Mouse (Mus musculus): ENCODE measurements around the gene Setd5. TPM values are rescaled to one million over a fixed set of nuclear protein-coding genes. Genes with fewer than 3 reads are reported as not detected.

The Setd5 gene
- polyA plus RNA-seq, 2 experiments: 90.2 to 93.8 TPM

- Histone ChIP-seq H3K27ac (replicated peaks; ENCODE audit: low read depth, low read length) (no peak overlapping the region), H3K9ac (ENCODE audit: low read depth, low read length, severe bottlenecking) (no peak overlapping the region), H3K4me3 (replicated peaks; ENCODE audit: low read length) (no peak overlapping the region), H3K4me2 (replicated peaks; ENCODE audit: low read depth, low read length, severe bottlenecking) (no peak overlapping the region), H3K27me3 (ENCODE audit: control insufficient read depth, insufficient read depth, low read length) (no peaks in the 10 kb centered on the region), H3K36me3 (ENCODE audit: control insufficient read depth, insufficient read depth, low read length) (no peaks in the 10 kb centered on the region), H3K9me3 (ENCODE audit: control insufficient read depth, low read length) (no peaks in the 10 kb centered on the region), H3K4me1 (ENCODE audit: control insufficient read depth, insufficient read depth, low read length) (no peaks in the 10 kb centered on the region)
- DNase-seq (ENCODE audit: low spot score) (no peak), ATAC-seq (ENCODE audit: low FRiP score, low read depth) (no peak)
- TF ChIP-seq POLR2A (IDR thresholded peaks at IDR 0.05; ENCODE audit: borderline replicate concordance, extremely low read depth, insufficient read depth, insufficient read length): no peak
- 75% methylated on average over 3 of the region's 3 CpGs for WGBS
Measured at GRCm38 (mm10) chr6:113032121-113032520, 45.0 kb upstream of the Setd5 start.

DNA sequence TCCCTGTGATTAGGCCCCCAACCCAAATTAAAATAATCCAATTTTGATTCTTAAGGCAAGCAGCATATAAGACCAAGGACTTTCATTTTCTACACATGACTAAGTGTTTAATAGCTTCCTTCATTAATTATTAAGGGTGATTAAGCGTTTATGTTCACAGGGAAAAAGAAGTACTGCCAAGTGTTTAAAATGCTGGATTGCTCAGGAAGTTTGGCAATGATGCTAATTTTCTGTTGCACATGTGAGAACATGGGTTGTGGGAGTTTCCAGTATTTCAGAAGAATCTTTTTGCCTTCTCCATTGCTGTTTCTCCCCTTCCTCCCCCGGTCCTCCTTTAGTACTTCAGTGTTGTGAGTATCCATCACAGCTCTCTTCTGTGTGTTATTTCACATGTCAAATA, 44.0 kb upstream of the Setd5 start:
- no peak overlapping the region for H3K4me2 ChIP-seq (replicated peaks; ENCODE audit: low read depth, low read length, severe bottlenecking)
- ATAC-seq (ENCODE audit: low FRiP score, low read depth) (no peak), DNase-seq (ENCODE audit: low spot score) (no peak)
- no peak overlapping the region for H3K9ac ChIP-seq (ENCODE audit: low read depth, low read length, severe bottlenecking)
- H3K27me3 ChIP-seq (ENCODE audit: control insufficient read depth, insufficient read depth, low read length): no peaks in the 10 kb centered on the region
- 82% methylated on average over 2 of the region's 2 CpGs for WGBS
- H3K27ac ChIP-seq (replicated peaks; ENCODE audit: low read depth, low read length): no peak overlapping the region
- H3K36me3 ChIP-seq (ENCODE audit: control insufficient read depth, insufficient read depth, low read length): no peaks in the 10 kb centered on the region
- no peak overlapping the region for H3K4me3 ChIP-seq (replicated peaks; ENCODE audit: low read length)
- 0 out of 2 replicates have a peak, but pooled peaks cover 3% of the 10 kb centered on the region for H3K4me1 ChIP-seq (ENCODE audit: control insufficient read depth, insufficient read depth, low read length)
- no peaks in the 10 kb centered on the region for H3K9me3 ChIP-seq (ENCODE audit: control insufficient read depth, low read length)
- TF ChIP-seq POLR2A (IDR thresholded peaks at IDR 0.05; ENCODE audit: borderline replicate concordance, extremely low read depth, insufficient read depth, insufficient read length): no peak

DNA sequence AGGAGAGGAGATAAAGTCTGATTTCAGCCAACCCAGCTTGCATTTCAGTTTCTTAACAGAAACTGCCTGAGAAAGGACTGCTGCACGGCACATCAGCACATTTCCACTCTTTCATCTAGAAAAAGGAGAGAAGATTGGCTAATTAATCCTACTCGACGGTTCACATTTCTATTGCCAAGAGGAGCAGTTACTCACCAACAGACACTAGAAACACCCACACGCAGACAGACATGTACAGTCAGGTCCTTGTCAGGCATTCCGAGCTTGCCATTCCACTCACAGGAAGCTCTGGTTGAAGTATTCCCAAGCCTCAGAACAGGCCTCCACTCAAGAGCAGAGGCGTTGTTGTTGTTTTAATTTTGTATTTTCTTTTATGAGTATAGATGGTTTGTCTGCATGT, 42.7 kb upstream of the Setd5 start:
- TF ChIP-seq POLR2A (IDR thresholded peaks at IDR 0.05; ENCODE audit: borderline replicate concordance, extremely low read depth, insufficient read depth, insufficient read length): no peak
- ATAC-seq (ENCODE audit: low FRiP score, low read depth) (no peak), DNase-seq (ENCODE audit: low spot score) (no peak)
- 76% methylated on average over 6 of the region's 6 CpGs for WGBS
- no peaks in the 10 kb centered on the region for H3K9me3 ChIP-seq (ENCODE audit: control insufficient read depth, low read length)
- H3K4me2 ChIP-seq (replicated peaks; ENCODE audit: low read depth, low read length, severe bottlenecking): no peak overlapping the region
- H3K4me1 ChIP-seq (ENCODE audit: control insufficient read depth, insufficient read depth, low read length): 0 out of 2 replicates have a peak, but pooled peaks cover 3% of the 10 kb centered on the region
- H3K27ac ChIP-seq (replicated peaks; ENCODE audit: low read depth, low read length): no peak overlapping the region
- no peaks in the 10 kb centered on the region for H3K27me3 ChIP-seq (ENCODE audit: control insufficient read depth, insufficient read depth, low read length)
- no peak overlapping the region for H3K4me3 ChIP-seq (replicated peaks; ENCODE audit: low read length)
- no peaks in the 10 kb centered on the region for H3K36me3 ChIP-seq (ENCODE audit: control insufficient read depth, insufficient read depth, low read length)
- no peak overlapping the region for H3K9ac ChIP-seq (ENCODE audit: low read depth, low read length, severe bottlenecking)

DNA sequence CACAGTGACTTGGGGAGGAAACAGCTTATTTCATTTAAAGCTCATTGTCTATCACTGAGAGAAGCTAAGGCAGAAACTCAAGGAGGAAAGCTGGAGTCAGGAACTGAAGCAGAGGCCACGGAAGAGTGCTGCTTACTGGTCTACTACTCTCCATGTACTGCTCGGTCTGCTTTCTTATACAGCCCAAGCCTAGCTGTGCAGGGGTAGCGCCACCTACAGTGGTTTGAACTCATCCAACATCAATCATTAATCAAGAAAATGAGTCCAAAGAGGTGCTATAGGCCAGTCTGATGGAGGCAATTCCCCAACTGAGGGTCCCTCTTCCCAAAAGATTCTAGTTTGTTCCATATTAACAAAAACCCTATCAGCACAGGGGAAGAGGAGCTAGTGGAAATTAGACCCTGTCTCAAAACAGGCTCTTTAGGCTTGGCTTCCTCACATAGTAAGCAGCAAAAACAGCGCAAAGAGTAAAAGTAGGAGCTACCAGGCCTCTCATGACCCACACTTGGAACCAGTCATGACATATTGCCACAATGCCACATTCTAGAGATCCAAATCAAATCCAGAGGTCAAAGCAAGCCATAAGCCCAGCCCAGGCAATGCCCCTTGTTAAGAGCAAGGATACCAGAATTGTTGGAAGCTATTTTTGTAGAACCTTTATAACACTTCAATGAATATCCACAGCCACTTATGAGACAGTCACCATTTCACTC, 40.5 kb upstream of the Setd5 start:
- no peaks in the 10 kb centered on the region for H3K9me3 ChIP-seq (ENCODE audit: control insufficient read depth, low read length)
- WGBS: 73% methylated on average over 4 of the region's 4 CpGs
- no peaks in the 10 kb centered on the region for H3K27me3 ChIP-seq (ENCODE audit: control insufficient read depth, insufficient read depth, low read length)
- no peak for DNase-seq (ENCODE audit: low spot score)
- ATAC-seq (ENCODE audit: low FRiP score, low read depth): no peak
- H3K4me1 ChIP-seq (ENCODE audit: control insufficient read depth, insufficient read depth, low read length): 0 out of 2 replicates have a peak, but pooled peaks cover 3% of the 10 kb centered on the region
- H3K4me3 ChIP-seq (replicated peaks; ENCODE audit: low read length): no peak overlapping the region
- TF ChIP-seq POLR2A (IDR thresholded peaks at IDR 0.05; ENCODE audit: borderline replicate concordance, extremely low read depth, insufficient read depth, insufficient read length): no peak
- H3K36me3 ChIP-seq (ENCODE audit: control insufficient read depth, insufficient read depth, low read length): no peaks in the 10 kb centered on the region
- H3K4me2 ChIP-seq (replicated peaks; ENCODE audit: low read depth, low read length, severe bottlenecking): no peak overlapping the region
- no peak overlapping the region for H3K9ac ChIP-seq (ENCODE audit: low read depth, low read length, severe bottlenecking)
- no peak overlapping the region for H3K27ac ChIP-seq (replicated peaks; ENCODE audit: low read depth, low read length)

DNA sequence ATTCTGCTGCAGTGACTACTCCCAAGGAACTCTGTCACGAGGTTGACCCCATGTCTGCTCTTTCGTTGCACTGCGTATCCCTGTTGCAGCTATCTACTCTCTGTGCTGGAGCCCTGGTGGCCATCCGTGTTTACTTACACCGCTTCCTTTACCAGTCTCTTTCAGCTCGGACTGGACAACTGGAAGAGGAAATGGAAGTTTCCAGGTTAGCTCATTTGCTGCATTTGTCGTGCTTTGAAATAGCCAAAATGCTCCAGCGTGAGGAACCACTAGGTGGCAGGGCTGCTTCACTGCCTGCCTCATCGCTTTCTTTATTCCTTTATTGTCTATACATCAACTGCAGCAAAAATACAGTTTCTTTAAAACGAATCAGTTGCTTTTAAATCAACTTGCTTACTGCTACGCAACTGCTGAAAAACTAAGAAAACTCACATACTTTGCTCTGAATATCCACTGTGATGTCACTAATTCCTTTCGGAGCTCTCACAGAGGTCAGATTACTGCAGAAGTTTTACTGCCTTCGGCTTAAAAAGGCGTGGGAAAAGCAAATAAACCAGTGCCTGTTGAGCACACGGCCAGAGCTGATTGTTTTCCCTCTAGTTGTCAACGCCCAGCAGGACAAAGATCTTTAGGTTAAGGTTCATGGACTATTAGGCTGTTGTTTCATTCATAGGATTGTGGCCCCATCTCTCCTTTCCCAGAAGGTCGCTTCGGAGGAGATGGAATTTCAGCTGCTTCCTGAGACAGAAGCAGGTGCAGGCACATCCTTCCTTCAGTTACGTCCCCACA, 39.0 kb upstream of the Setd5 start:
- WGBS: 12% methylated on average over 19 of the region's 19 CpGs
- no peaks in the 10 kb centered on the region for H3K9me3 ChIP-seq (ENCODE audit: control insufficient read depth, low read length)
- H3K27me3 ChIP-seq (ENCODE audit: control insufficient read depth, insufficient read depth, low read length): no peaks in the 10 kb centered on the region
- H3K36me3 ChIP-seq (ENCODE audit: control insufficient read depth, insufficient read depth, low read length): no peaks in the 10 kb centered on the region
- H3K4me3 ChIP-seq (replicated peaks; ENCODE audit: low read length): peak overlapping the region; percentile 15
- no peak overlapping the region for H3K27ac ChIP-seq (replicated peaks; ENCODE audit: low read depth, low read length)
- ATAC-seq (ENCODE audit: low FRiP score, low read depth) (peak; percentile 80), DNase-seq (ENCODE audit: low spot score) (peak; percentile 76)
- no peak for TF ChIP-seq POLR2A (IDR thresholded peaks at IDR 0.05; ENCODE audit: borderline replicate concordance, extremely low read depth, insufficient read depth, insufficient read length)
- H3K4me2 ChIP-seq (replicated peaks; ENCODE audit: low read depth, low read length, severe bottlenecking): peak overlapping the region; percentile 45
- 0 out of 2 replicates have a peak, but pooled peaks cover 3% of the 10 kb centered on the region for H3K4me1 ChIP-seq (ENCODE audit: control insufficient read depth, insufficient read depth, low read length)
- no peak overlapping the region; the same call in 1 of the 2 replicates for H3K9ac ChIP-seq (ENCODE audit: low read depth, low read length, severe bottlenecking)
